Mouse (Mus musculus) embryonic fibroblast, embryonic 13.5 days (primary cell): ENCODE results near the gene Mgat1. TPM values are rescaled to one million over a fixed set of nuclear protein-coding genes. Genes with fewer than 3 reads are reported as not detected.

Experiments
- H3K27ac ChIP-seq: 2 replicates; pipeline ENCODE4 v1.5.1; 2012; ENCODE audit warnings: low read length, control low read depth, inconsistent platforms; ENCODE audit not compliant: insufficient read depth
- H3K4me1 ChIP-seq: 2 replicates; pipeline ENCODE4 v1.6.1; 2011; ENCODE audit warnings: low read length; ENCODE audit not compliant: control insufficient read depth, insufficient read depth
- H3K4me3 ChIP-seq: 2 replicates; pipeline ENCODE4 v1.5.1; 2011; ENCODE audit warnings: mild to moderate bottlenecking, control low read depth, low read length; ENCODE audit not compliant: insufficient read depth
- CTCF ChIP-seq: IDR thresholded peaks from 2 replicates; pipeline ENCODE4 v1.5.1; 2011; ENCODE audit warnings: mild to moderate bottlenecking, control low read depth, low read length, moderate library complexity, borderline replicate concordance; ENCODE audit not compliant: insufficient read depth
- POLR2A ChIP-seq: IDR thresholded peaks from 2 replicates; pipeline ENCODE4 v1.6.1; 2011; ENCODE audit warnings: low read depth, mild to moderate bottlenecking, control low read depth, low read length, moderate library complexity
- polyA plus RNA-seq: library from polyadenylated mRNA; stranded (reverse); fragments of >200 nt; gene quantifications from 2 replicates; pipeline ENCODE4 v1.2.4, GENCODE M21; 2011; ENCODE audit warnings: low read depth; ENCODE audit not compliant: missing spikeins, insufficient read length

Gene Mgat1
- polyA plus RNA-seq, 1 experiment: 79.0 TPM

DNA sequence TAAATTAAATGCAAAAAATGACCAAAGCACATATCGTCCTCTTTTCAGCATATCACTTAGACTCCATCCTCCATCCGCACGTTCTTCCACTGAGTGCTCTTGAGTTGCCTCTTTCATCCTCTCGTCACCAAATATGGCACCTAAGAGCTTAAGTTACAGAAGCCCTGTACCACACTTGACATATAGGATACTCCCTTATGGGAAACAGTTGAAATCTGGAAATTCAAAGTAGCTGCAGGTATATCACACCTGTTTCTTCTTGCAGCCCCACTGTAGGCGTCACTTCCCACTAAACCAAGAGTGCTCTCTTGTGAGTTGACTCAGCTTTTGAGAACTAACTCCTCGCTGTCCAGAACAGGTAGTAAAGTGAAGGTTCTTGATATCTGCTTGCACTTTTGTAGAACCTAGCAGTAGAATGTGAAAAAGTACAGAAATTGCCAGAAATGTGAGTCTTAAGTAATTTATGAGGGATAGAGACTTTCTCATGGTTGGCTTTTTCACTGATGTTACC lies 38.9 kb upstream of the Mgat1 start:
- H3K4me3 ChIP-seq: peak overlapping the region; percentile 40
- no peak for TF ChIP-seq POLR2A
- TF ChIP-seq CTCF: no peak
- no peak overlapping the region for H3K27ac ChIP-seq
- H3K4me1 ChIP-seq: peaks cover 4% of the 10 kb centered on the region

DNA sequence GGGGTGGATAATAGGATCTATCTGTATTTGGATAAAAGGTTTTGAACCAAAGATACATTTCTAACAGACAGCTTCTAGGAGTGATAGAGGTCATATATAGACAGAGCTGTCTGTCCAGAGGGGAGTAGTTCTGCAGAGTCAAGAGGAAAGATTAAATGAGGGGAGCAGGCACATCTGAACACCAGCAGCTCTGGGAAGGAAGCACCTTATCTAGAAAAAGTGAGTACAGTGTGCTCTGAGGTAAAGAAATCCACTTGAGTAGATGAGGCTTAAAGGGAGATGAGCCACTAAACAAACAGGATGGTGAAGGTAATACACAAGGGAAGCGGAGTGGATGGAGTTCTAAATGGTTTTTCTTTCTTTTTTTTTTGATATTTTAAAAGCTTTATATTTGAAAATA lies 36.5 kb upstream of the Mgat1 start:
- Histone ChIP-seq H3K4me1 (peaks cover 4% of the 10 kb centered on the region), H3K4me3 (no peak overlapping the region), H3K27ac (no peak overlapping the region)
- TF ChIP-seq CTCF (no peak), POLR2A (no peak)

DNA sequence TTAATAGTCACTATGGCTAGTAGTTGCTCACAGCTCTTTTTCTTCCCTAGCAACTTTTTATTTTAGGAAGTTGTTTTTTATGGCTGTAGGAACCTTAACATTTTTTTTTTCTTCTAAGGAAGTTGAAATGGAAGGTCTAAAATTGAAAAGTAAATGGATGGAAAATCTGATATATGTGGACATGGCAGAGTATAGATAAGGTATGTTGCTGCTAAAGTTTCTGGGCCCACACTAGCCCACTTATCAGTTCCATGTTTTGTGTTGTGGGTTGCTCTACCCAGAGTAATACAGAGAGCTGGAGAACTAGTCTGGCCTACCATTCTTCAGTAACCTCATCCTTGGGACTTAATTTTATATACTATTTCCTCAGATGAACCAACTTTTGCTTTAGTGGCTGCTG lies 31.4 kb upstream of the Mgat1 start:
- Histone ChIP-seq H3K4me3 (no peak overlapping the region), H3K4me1 (peaks cover 5% of the 10 kb centered on the region; the same call in 1 of the 2 replicates), H3K27ac (no peak overlapping the region; the same call in 1 of the 2 replicates)
- TF ChIP-seq POLR2A: no peak
- no peak for TF ChIP-seq CTCF

DNA sequence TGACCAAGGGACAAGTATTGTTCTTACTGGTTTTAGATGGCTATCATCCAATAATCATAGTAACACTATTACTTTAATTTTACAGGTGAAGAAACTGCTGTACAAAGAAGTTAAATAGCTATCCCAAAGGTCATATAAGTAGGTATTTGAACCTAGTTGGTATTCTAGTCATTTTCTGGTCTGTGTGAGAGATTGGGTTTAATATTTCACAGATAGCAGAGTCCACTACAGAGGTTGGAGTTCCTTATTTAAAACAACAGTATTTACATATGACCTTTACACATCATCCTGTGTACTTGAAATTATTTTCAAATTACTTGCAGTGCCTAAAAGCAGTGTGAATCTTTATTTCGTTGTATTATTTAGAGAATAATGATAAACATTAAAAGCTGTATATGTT lies 30.5 kb upstream of the Mgat1 start:
- Histone ChIP-seq H3K4me3 (no peak overlapping the region), H3K27ac (no peak overlapping the region), H3K4me1 (peaks cover 5% of the 10 kb centered on the region; the same call in 1 of the 2 replicates)
- TF ChIP-seq CTCF (no peak), POLR2A (no peak)

DNA sequence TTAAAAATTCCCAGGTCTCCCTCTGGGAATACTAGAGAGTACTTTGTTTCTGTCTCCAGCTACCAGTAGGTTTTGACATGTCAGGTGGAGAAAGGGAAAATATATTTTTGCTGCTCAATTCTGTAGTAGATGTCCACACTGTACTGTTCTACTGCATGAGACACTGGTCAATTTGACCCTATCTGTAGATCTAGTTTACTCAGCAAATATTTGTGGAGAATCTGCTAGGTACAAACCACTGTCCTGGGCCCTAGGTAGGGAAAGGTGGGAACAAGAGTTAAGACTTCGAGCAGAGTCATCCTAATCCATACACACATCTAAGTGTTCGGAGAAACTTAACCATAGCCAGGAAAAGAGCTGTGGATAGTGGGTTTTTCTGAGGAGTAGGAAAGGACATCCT lies 24.7 kb upstream of the Mgat1 start:
- no peak for TF ChIP-seq POLR2A
- no peak for TF ChIP-seq CTCF
- H3K4me1 ChIP-seq: peaks cover 5% of the 10 kb centered on the region; the same call in 1 of the 2 replicates
- H3K27ac ChIP-seq: no peak overlapping the region
- no peak overlapping the region for H3K4me3 ChIP-seq

DNA sequence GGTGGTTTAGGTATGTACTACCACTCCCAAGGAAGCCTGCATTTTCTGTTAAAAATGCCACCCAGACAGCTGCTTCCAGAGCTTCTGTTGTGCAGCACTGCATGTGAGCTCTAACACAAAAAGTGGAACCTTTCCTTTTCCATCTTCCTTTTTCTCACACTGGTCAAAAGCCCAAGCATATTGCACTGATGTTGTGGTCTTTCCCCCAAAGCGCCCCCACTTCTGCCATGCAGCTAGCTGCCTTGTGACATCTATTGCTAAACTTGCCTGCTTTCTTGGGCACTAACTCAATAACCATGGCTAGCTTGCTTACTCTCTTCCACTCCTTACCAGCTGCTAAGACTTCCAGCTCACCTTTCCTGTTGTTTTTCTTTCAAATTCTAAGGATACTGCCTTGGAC lies 19.5 kb upstream of the Mgat1 start:
- TF ChIP-seq POLR2A: no peak
- no peak for TF ChIP-seq CTCF
- Histone ChIP-seq H3K4me3 (no peak overlapping the region), H3K27ac (no peak overlapping the region), H3K4me1 (no peaks in the 10 kb centered on the region)

DNA sequence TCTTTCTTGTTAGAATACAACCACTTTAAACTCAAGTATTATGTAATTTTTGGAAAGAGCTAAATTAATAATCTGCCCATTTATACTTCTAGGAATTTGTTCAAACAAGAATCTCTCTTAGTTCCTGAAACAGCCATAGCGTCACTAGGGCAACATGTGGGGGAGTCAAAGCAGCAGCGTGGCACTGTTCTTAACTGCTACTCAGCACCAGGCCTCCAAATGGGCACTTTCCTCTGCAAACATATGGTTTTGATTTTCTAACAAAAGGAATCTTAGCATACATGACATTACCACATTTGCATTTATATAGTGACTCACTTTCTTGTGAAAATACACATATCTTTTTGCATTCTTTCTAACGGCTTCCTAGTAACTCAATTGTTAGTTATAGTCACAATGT lies 11.2 kb upstream of the Mgat1 start:
- Histone ChIP-seq H3K4me1 (peaks cover 10% of the 10 kb centered on the region), H3K4me3 (no peak overlapping the region), H3K27ac (peak overlapping the region; percentile 86)
- no peak for TF ChIP-seq POLR2A
- TF ChIP-seq CTCF: no peak

DNA sequence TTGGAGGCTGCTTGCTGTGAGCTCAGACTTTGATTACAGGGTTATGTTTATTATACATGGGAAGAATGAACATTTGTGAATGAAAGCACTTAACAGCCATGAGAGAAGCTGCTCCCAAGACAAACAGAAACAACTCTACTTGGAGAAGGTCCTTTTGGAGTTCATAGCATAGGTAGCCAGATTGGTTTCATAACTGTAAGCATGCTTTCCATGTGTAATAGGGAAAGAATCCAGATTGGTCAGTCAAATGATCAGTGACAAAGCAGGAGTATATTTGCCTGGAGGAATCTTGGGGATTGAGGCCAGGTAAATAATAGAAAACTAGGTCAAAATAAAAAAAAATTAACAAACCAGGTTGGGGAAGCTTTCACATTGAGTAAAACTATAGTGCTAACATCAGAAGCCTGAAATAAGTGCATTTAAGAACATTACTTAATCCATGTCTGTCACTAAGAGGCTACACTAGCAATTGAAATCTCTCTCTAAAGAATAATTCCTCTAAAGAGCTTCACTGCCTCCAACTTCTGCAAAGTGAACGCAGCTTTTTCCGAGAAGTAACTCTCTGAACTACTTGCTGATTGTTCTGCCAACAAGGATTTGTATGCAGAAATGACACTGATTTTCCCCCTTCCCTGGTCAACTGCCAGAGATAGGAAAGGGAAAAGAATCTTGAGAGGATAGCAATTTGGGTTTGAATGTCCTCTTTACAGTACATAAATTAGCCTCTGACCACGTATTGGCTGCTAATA lies 8.4 kb upstream of the Mgat1 start:
- H3K27ac ChIP-seq: no peak overlapping the region

DNA sequence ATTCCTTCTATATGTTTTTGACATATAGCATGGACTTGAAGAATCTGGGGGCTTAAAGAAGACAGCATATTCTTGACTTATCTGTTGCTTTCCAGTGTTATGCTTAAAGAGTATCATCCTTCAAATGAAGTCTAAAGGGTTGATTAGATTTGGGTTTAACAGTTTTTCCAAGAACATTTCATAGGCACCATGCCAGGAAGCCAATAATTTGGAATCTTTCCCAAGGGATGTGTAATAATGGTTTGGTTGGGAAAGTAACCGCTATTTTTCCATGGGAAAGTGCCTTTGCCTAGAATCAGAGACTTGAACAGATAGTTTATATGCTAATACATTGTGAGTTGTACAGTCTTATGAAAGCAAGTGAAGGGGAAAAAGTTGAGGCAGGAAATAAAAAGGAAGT lies 7.1 kb upstream of the Mgat1 start:
- Histone ChIP-seq H3K4me1 (peaks cover 10% of the 10 kb centered on the region), H3K4me3 (no peak overlapping the region), H3K27ac (no peak overlapping the region)
- TF ChIP-seq CTCF (no peak), POLR2A (no peak)

More for the DNA sequence above, 8.4 kb upstream of the Mgat1 start:
- Histone ChIP-seq H3K4me1 (peaks cover 10% of the 10 kb centered on the region), H3K4me3 (no peak overlapping the region)
- no peak for TF ChIP-seq POLR2A
- TF ChIP-seq CTCF: no peak

DNA sequence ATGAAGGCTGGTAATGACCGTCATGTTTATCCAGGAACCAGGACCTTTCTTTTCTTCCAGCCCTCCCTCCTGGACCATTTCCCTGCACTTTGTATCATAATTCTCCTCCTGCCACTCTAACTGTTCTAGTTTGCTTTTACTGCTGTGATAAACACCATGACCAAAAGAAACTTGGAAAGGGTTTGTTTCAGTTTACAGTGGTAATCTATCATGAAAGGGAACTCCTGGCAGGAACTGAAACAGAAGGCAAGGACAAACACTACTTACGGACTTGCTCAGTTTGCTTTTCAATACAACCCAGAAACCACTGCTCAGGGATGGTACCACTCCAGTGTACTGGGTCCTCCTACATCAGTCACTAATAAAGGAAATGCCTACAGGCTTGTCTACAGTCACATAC lies 6.5 kb upstream of the Mgat1 start:
- H3K4me1 ChIP-seq: peaks cover 5% of the 10 kb centered on the region
- TF ChIP-seq CTCF (no peak), POLR2A (no peak)
- H3K27ac ChIP-seq: no peak overlapping the region
- H3K4me3 ChIP-seq: no peak overlapping the region

DNA sequence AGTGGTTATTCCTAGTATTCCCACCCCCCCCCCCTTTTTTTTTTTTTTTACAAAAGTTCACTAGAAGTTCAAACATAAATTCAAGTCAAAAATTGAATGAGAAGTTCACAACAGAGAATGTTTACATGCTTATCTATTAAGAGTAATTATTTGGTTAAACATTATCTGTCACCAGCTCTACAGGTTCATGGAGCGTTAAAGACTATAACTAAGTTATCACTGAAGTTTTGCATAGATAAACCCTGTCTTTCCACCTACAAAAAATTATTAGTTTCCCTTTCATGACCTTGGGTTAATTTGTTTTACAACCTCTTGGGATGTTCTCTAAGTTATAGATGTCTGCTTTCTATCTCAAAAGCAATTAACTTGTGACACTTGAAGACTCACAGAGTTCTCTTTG lies 3.7 kb upstream of the Mgat1 start:
- H3K27ac ChIP-seq: no peak overlapping the region
- TF ChIP-seq POLR2A (no peak), CTCF (no peak)
- H3K4me1 ChIP-seq: peaks cover 4% of the 10 kb centered on the region
- no peak overlapping the region for H3K4me3 ChIP-seq

DNA sequence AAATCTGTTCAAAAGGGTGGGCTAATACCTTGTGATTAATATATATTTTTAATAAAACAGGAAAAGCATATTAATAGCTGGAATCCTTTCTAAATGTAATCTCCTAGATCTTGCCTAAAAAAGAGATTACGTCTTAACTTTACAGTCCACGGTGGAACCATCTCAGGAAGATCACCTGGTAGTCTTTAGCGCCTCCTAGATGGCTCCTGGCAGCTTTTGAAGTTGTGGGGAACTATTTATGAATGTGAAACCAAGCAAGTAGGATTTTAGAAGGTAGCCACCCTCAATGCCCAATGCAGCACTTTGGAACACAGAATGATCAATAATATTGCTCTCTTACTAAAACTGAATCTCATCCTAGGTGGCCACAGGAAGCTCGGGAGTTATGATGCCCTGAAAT lies 3.1 kb upstream of the Mgat1 start:
- TF ChIP-seq CTCF: no peak
- TF ChIP-seq POLR2A: no peak
- Histone ChIP-seq H3K4me1 (peaks cover 4% of the 10 kb centered on the region), H3K4me3 (no peak overlapping the region), H3K27ac (no peak overlapping the region)
